Mouse (Mus musculus) hindbrain, embryonic 10.5 days (tissue): ENCODE results near the gene C530008M17Rik. TPM values are rescaled to one million over a fixed set of nuclear protein-coding genes. Genes with fewer than 3 reads are reported as not detected.

ENCODE experiments used
- DNase-seq: peaks from one replicate; pipeline ENCODE4 v3.0.0-alpha.2; 2017; ENCODE audit warnings: low spot score
- H3K27ac ChIP-seq: fragments of 300-500 bp; sonication (generic); 2 replicates; pipeline ENCODE4 v1.5.1; 2016; ENCODE audit warnings: mild to moderate bottlenecking, moderate library complexity
- H3K27me3 ChIP-seq: fragments of 300-500 bp; sonication (generic); 2 replicates; pipeline ENCODE4 v1.6.1; 2016; ENCODE audit warnings: mild to moderate bottlenecking; ENCODE audit not compliant: poor library complexity, insufficient read depth, severe bottlenecking
- H3K36me3 ChIP-seq: fragments of 300-500 bp; sonication (generic); 2 replicates; pipeline ENCODE4 v1.6.1; 2016; ENCODE audit warnings: mild to moderate bottlenecking, moderate library complexity
- H3K4me1 ChIP-seq: fragments of 300-500 bp; sonication (generic); replicated peaks from 2 replicates; pipeline ENCODE4 v1.6.1; 2016; ENCODE audit warnings: mild to moderate bottlenecking
- H3K4me3 ChIP-seq: fragments of 300-500 bp; sonication (generic); 2 replicates; pipeline ENCODE4 v1.5.1; 2016; ENCODE audit warnings: mild to moderate bottlenecking, moderate library complexity
- H3K9me3 ChIP-seq: fragments of 300-500 bp; sonication (generic); 2 replicates; pipeline ENCODE4 v1.6.1; 2016; ENCODE audit warnings: mild to moderate bottlenecking, moderate library complexity
- WGBS: fragments of 180-500 bp; shearing (Covaris S2); methylation state at CpG from one replicate; pipeline ENCODE4 v1.1.7; 2016; 5-methylcytosine and 5-hydroxymethylcytosine counted together
- polyA plus RNA-seq: library from polyadenylated mRNA; unstranded; fragments of >200 nt; fragmentation: Nextera tagmentation; extraction: Ambion mirVana; gene quantifications from 2 replicates; pipeline ENCODE4 v1.2.1, GENCODE M21; 2016

The C530008M17Rik gene
- polyA plus RNA-seq, 1 experiment from 2014 or later = 55.9 TPM

- peaks cover 31% of the 10 kb centered on the region for H3K4me1 ChIP-seq
- H3K27me3 ChIP-seq = no peaks in the 10 kb centered on the region
- H3K36me3 ChIP-seq = peaks cover 36% of the 10 kb centered on the region
- H3K27ac ChIP-seq = no peak overlapping the region
- WGBS = 31% methylated on average over 4 of the region's 4 CpGs
- peak; percentile 70 for DNase-seq
- no peaks in the 10 kb centered on the region for H3K9me3 ChIP-seq
- no peak overlapping the region for H3K4me3 ChIP-seq
Measured at GRCm38 (mm10) chr5:76843448-76843847, 187.1 kb downstream of the C530008M17Rik start.

- Histone ChIP-seq H3K4me3 (no peak overlapping the region), H3K4me1 (peaks cover 31% of the 10 kb centered on the region), H3K27me3 (no peaks in the 10 kb centered on the region), H3K36me3 (peaks cover 41% of the 10 kb centered on the region), H3K27ac (no peak overlapping the region), H3K9me3 (no peaks in the 10 kb centered on the region)
- no peak for DNase-seq
- WGBS = 91% methylated on average over 9 of the region's 9 CpGs
Measured at GRCm38 (mm10) chr5:76843851-76844419, 187.6 kb downstream of the C530008M17Rik start.

GRCm38 (mm10) chr5:76844618-76845186, 188.4 kb downstream of the C530008M17Rik start:
- DNase-seq = no peak

GRCm38 (mm10) chr5:76847106-76847505, 190.8 kb downstream of the C530008M17Rik start:
- no peak for DNase-seq
- H3K27me3 ChIP-seq = no peaks in the 10 kb centered on the region
- peaks cover 27% of the 10 kb centered on the region for H3K4me1 ChIP-seq
- no peak overlapping the region for H3K4me3 ChIP-seq
- no peak overlapping the region for H3K27ac ChIP-seq
- peaks cover 58% of the 10 kb centered on the region for H3K36me3 ChIP-seq
- WGBS = 91% methylated on average over 6 of the region's 6 CpGs
- no peaks in the 10 kb centered on the region for H3K9me3 ChIP-seq

More at GRCm38 (mm10) chr5:76844618-76845186, 188.4 kb downstream of the C530008M17Rik start:
- no peaks in the 10 kb centered on the region for H3K9me3 ChIP-seq
- peaks cover 43% of the 10 kb centered on the region for H3K36me3 ChIP-seq
- no peaks in the 10 kb centered on the region for H3K27me3 ChIP-seq
- no peak overlapping the region for H3K4me3 ChIP-seq
- H3K27ac ChIP-seq = 0 out of 2 replicates have a peak overlapping the region, but pooled peaks have one; percentile 41
- WGBS = 87% methylated on average over 14 of the region's 14 CpGs
- peaks cover 31% of the 10 kb centered on the region for H3K4me1 ChIP-seq

GRCm38 (mm10) chr5:76851316-76851715, 195.0 kb downstream of the C530008M17Rik start:
- H3K4me1 ChIP-seq = peaks cover 16% of the 10 kb centered on the region
- H3K36me3 ChIP-seq = peaks cover 76% of the 10 kb centered on the region
- no peak overlapping the region for H3K4me3 ChIP-seq
- no peaks in the 10 kb centered on the region for H3K9me3 ChIP-seq
- peaks cover 26% of the 10 kb centered on the region for H3K27me3 ChIP-seq
- WGBS = 83% methylated on average over 4 of the region's 4 CpGs
- DNase-seq = no peak
- H3K27ac ChIP-seq = 0 out of 2 replicates have a peak overlapping the region, but pooled peaks have one; percentile 35

- 0 out of 2 replicates have a peak, but pooled peaks cover 2% of the 10 kb centered on the region for H3K9me3 ChIP-seq
- WGBS = 15% methylated on average over 10 of the region's 10 CpGs
- no peak overlapping the region for H3K4me3 ChIP-seq
- H3K4me1 ChIP-seq = peaks cover 33% of the 10 kb centered on the region
- H3K36me3 ChIP-seq = peaks cover 80% of the 10 kb centered on the region
- no peak overlapping the region for H3K27ac ChIP-seq
- peak; percentile 88 for DNase-seq
- peaks cover 48% of the 10 kb centered on the region for H3K27me3 ChIP-seq
Measured at GRCm38 (mm10) chr5:76853549-76853948, 197.2 kb downstream of the C530008M17Rik start.

GRCm38 (mm10) chr5:76855829-76856600, 199.7 kb downstream of the C530008M17Rik start:
- H3K27ac ChIP-seq = peak overlapping the region; percentile 53; the same call in 1 of the 2 replicates
- peaks cover 85% of the 10 kb centered on the region for H3K36me3 ChIP-seq
- H3K4me3 ChIP-seq = peak overlapping the region; percentile 46
- H3K9me3 ChIP-seq = 0 out of 2 replicates have a peak, but pooled peaks cover 2% of the 10 kb centered on the region
- no peak for DNase-seq
- WGBS = 21% methylated on average over 25 of the region's 25 CpGs
- peaks cover 27% of the 10 kb centered on the region for H3K4me1 ChIP-seq
- H3K27me3 ChIP-seq = peaks cover 56% of the 10 kb centered on the region

GRCm38 (mm10) chr5:76857103-76858015, 201.0 kb downstream of the C530008M17Rik start:
- DNase-seq = peak; percentile 55
- Histone ChIP-seq H3K4me3 (peak overlapping the region; percentile 46), H3K4me1 (peaks cover 25% of the 10 kb centered on the region), H3K27ac (peak overlapping the region; percentile 53; the same call in 1 of the 2 replicates), H3K9me3 (0 out of 2 replicates have a peak, but pooled peaks cover 2% of the 10 kb centered on the region), H3K27me3 (peaks cover 56% of the 10 kb centered on the region), H3K36me3 (peaks cover 78% of the 10 kb centered on the region)
- 9% methylated on average over 62 of the region's 62 CpGs for WGBS

- H3K27me3 ChIP-seq = peaks cover 56% of the 10 kb centered on the region
Measured at GRCm38 (mm10) chr5:76858444-76858843, 202.1 kb downstream of the C530008M17Rik start.

GRCm38 (mm10) chr5:76866819-76867218, 210.5 kb downstream of the C530008M17Rik start:
- Histone ChIP-seq H3K36me3 (peaks cover 80% of the 10 kb centered on the region), H3K27ac (no peak overlapping the region), H3K4me3 (no peak overlapping the region), H3K27me3 (no peaks in the 10 kb centered on the region), H3K9me3 (no peaks in the 10 kb centered on the region), H3K4me1 (peaks cover 4% of the 10 kb centered on the region; the same call in 1 of the 2 replicates)
- DNase-seq = no peak
- WGBS = 71% methylated on average over 8 of the region's 8 CpGs

More at GRCm38 (mm10) chr5:76858444-76858843, 202.1 kb downstream of the C530008M17Rik start:
- Histone ChIP-seq H3K4me1 (peaks cover 25% of the 10 kb centered on the region), H3K4me3 (no peak overlapping the region), H3K36me3 (peaks cover 72% of the 10 kb centered on the region), H3K9me3 (0 out of 2 replicates have a peak, but pooled peaks cover 2% of the 10 kb centered on the region), H3K27ac (no peak overlapping the region)
- WGBS = 72% methylated on average over 13 of the region's 13 CpGs
- DNase-seq = no peak

GRCm38 (mm10) chr5:76868693-76869286, 212.5 kb downstream of the C530008M17Rik start:
- H3K27me3 ChIP-seq = no peaks in the 10 kb centered on the region
- peaks cover 4% of the 10 kb centered on the region; the same call in 1 of the 2 replicates for H3K4me1 ChIP-seq
- peak overlapping the region; percentile 29 for H3K4me3 ChIP-seq
- 25% methylated on average over 16 of the region's 16 CpGs for WGBS
- no peaks in the 10 kb centered on the region for H3K9me3 ChIP-seq
- no peak for DNase-seq
- peaks cover 87% of the 10 kb centered on the region for H3K36me3 ChIP-seq
- H3K27ac ChIP-seq = no peak overlapping the region
